Mouse (Mus musculus) hindbrain, embryonic 12.5 days (tissue): ENCODE measurements at regions not wholly inside any gene's neighbourhood (a gene's known extent, or its start where the extent isn't known, plus 50 kb on each side); places are given as distances from the start of the nearest gene placed in this dataset.
A peak's percentile ranks its signal among the peaks of the same experiment; 100 is the strongest.

Experiments used
- ATAC-seq: fragments of 200-750 bp; cut with Nextera tagmentation; 2 replicates; pipeline ENCODE4 v1.8.0; 2017; ENCODE audit warnings: moderate TSS enrichment; ENCODE audit not compliant: low FRiP score
- H3K27ac ChIP-seq: fragments of 300-500 bp; sonication (generic); 2 replicates; pipeline ENCODE4 v1.5.1; 2016; ENCODE audit warnings: mild to moderate bottlenecking
- H3K27me3 ChIP-seq: fragments of 300-500 bp; sonication (generic); 2 replicates; pipeline ENCODE4 v1.6.1; 2016; ENCODE audit warnings: mild to moderate bottlenecking
- H3K36me3 ChIP-seq: fragments of 300-500 bp; sonication (generic); 2 replicates; pipeline ENCODE4 v1.6.1; 2016; ENCODE audit warnings: mild to moderate bottlenecking
- H3K4me1 ChIP-seq: fragments of 300-500 bp; sonication (generic); 2 replicates; pipeline ENCODE4 v1.6.1; 2016
- H3K4me2 ChIP-seq: fragments of 300-500 bp; sonication (generic); replicated peaks from 2 replicates; pipeline ENCODE4 v1.6.1; 2016; ENCODE audit warnings: mild to moderate bottlenecking
- H3K4me3 ChIP-seq: fragments of 300-500 bp; sonication (generic); 2 replicates; pipeline ENCODE4 v1.5.1; 2016; ENCODE audit warnings: mild to moderate bottlenecking
- H3K9ac ChIP-seq: fragments of 300-500 bp; sonication (generic); 2 replicates; pipeline ENCODE4 v1.6.1; 2016; ENCODE audit warnings: mild to moderate bottlenecking, moderate library complexity
- H3K9me3 ChIP-seq: fragments of 300-500 bp; sonication (generic); replicated peaks from 2 replicates; pipeline ENCODE4 v1.6.1; 2016; ENCODE audit warnings: mild to moderate bottlenecking
- WGBS: fragments of 180-500 bp; shearing (Covaris S2); methylation state at CpG from one replicate; pipeline ENCODE4 v1.1.7; 2016; 5-methylcytosine and 5-hydroxymethylcytosine counted together

DNA sequence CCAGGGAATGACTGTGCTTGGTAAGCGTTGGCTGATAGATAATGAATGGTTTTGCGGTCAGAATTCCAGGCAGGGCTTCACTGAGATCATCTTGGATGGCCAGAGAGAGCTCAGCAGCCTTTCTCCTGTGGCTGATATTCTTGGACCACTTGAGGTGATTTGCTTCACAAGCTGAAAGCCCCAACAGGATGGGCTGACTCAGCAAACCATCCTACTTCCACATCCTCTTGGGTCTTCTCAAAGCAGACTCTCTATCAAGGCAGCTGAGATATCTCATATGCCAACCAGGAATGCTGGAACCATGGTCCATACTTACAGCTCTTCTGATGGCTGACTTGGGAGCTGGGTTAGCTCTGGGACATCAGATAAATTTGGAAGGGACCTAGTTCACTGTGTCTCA, 259.8 kb upstream of the Id2 start:
- Histone ChIP-seq H3K27ac (no peak overlapping the region), H3K4me3 (no peak overlapping the region)
- 87% methylated on average over 2 of the region's 2 CpGs for WGBS

DNA sequence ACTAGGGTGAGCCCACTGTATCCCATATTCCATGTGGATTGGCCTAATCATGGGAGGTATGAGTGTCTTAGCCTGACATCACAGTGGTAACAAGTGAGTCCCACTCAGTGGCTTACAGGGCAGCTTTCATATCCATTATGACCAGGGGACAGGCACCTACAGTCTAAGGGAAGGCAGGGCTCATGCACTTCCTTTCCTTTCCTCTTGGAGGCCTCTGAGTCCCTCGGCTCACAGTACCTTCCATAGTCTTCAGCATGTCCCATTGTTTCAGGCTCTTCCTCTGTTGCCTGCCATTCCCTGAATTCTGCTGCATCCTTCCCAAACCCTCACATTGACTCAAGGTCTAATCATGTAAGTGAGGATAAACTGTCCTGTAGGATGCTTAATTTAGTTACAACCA, 258.3 kb upstream of the Id2 start:
- Histone ChIP-seq H3K4me1 (0 out of 2 replicates have a peak, but pooled peaks cover 4% of the 10 kb centered on the region), H3K4me2 (no peak overlapping the region), H3K4me3 (no peak overlapping the region), H3K9ac (no peak overlapping the region), H3K36me3 (no peaks in the 10 kb centered on the region), H3K27me3 (no peaks in the 10 kb centered on the region), H3K27ac (no peak overlapping the region), H3K9me3 (no peaks in the 10 kb centered on the region)
- no peak for ATAC-seq
- WGBS, result 71% methylated on average over 1 of the region's 1 CpGs

More for the DNA sequence above, 259.8 kb upstream of the Id2 start:
- Histone ChIP-seq H3K9me3 (no peaks in the 10 kb centered on the region), H3K36me3 (no peaks in the 10 kb centered on the region), H3K4me1 (0 out of 2 replicates have a peak, but pooled peaks cover 4% of the 10 kb centered on the region), H3K4me2 (no peak overlapping the region), H3K9ac (no peak overlapping the region), H3K27me3 (no peaks in the 10 kb centered on the region)
- ATAC-seq, result no peak

DNA sequence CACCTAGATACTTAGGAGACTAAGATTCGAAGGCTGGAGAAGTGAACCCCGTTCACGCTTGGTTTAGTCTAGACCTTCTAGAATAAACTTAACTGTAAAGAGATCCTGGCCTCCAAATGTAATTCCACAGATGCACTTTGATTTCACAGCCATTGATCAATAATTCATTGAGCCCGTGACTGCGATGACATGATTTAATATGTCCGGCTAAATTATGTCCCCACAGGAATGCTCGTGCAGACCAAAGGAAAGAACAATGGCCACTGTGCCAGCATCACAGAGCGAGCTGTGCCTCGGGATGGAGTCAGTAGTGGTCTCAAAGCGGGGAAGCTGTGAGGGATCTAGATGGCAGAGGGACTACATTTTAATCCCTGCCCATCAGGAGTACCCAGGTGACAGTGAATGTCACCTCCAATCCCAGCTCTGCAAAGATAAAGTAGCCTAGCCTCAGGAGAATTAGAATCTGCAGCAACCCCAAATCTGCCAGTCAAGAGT, 256.5 kb upstream of the Id2 start:
- Histone ChIP-seq H3K9ac (no peak overlapping the region), H3K4me3 (no peak overlapping the region), H3K36me3 (no peaks in the 10 kb centered on the region), H3K27me3 (no peaks in the 10 kb centered on the region), H3K27ac (peak overlapping the region; percentile 64), H3K4me2 (no peak overlapping the region), H3K4me1 (0 out of 2 replicates have a peak, but pooled peaks cover 4% of the 10 kb centered on the region), H3K9me3 (no peaks in the 10 kb centered on the region)
- 70% methylated on average over 10 of the region's 10 CpGs for WGBS
- ATAC-seq, result no peak

GRCm38 (mm10) chr12:25352160-25352559, 255.2 kb upstream of the Id2 start:
- Histone ChIP-seq H3K9me3 (no peaks in the 10 kb centered on the region), H3K27ac (no peak overlapping the region), H3K4me3 (no peak overlapping the region), H3K4me1 (0 out of 2 replicates have a peak, but pooled peaks cover 4% of the 10 kb centered on the region), H3K36me3 (no peaks in the 10 kb centered on the region), H3K27me3 (no peaks in the 10 kb centered on the region), H3K4me2 (no peak overlapping the region), H3K9ac (no peak overlapping the region)
- no peak for ATAC-seq

- Histone ChIP-seq H3K27me3 (no peaks in the 10 kb centered on the region), H3K4me2 (no peak overlapping the region), H3K9ac (no peak overlapping the region), H3K4me3 (no peak overlapping the region), H3K36me3 (no peaks in the 10 kb centered on the region), H3K9me3 (no peaks in the 10 kb centered on the region), H3K27ac (no peak overlapping the region; the same call in 1 of the 2 replicates), H3K4me1 (peaks cover 6% of the 10 kb centered on the region; the same call in 1 of the 2 replicates)
- 0 out of 2 replicates have a peak, but pooled peaks have one; percentile 11 for ATAC-seq
- WGBS, result 69% methylated on average over 17 of the region's 17 CpGs
Measured at GRCm38 (mm10) chr12:25344354-25344753, 247.4 kb upstream of the Id2 start.

DNA sequence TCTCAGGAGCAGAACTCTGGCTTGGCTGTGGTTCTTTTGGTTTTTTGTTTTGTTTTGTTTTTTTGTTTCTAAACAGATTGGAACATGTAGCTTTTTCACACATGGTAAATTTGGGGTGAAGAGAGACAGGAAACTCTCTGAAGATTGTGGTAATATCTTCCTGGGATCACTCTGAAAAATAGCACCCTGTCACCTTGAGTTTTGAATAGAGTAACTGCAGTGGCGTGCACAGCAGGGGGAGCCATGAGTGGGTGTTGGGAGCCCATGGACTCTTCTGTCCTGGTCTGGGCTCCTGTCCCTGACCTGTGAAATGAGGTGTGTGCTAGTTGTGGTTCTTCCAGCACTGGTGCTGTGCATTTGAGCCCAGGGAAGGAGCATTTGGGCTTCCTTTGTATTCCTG, 241.8 kb upstream of the Id2 start:
- Histone ChIP-seq H3K4me2 (no peak overlapping the region), H3K4me3 (no peak overlapping the region), H3K9ac (no peak overlapping the region), H3K27ac (no peak overlapping the region), H3K4me1 (no peaks in the 10 kb centered on the region), H3K27me3 (no peaks in the 10 kb centered on the region), H3K36me3 (no peaks in the 10 kb centered on the region), H3K9me3 (no peaks in the 10 kb centered on the region)
- WGBS, result 67% methylated on average over 1 of the region's 1 CpGs
- ATAC-seq, result no peak

DNA sequence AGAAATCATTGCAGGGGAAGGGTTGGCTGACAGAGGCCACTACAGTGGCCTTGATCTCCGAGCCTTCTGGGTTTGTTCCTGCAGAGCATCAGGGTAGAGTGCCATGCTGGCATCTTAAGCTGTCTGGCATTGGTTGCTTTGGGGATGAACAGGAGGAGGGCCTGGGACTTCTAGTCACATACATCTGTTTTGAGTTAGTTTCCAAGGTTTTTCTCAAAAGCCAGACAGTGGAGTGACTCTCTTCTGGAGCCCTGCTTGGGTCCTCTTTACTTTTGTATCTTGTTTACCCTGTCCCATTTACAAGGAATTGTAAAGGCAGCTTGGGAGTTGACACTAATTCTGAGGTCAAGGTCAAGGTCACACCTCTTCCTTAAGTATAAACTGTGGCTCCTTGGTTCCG, 239.0 kb upstream of the Id2 start:
- Histone ChIP-seq H3K36me3 (no peaks in the 10 kb centered on the region), H3K27ac (no peak overlapping the region), H3K9ac (no peak overlapping the region), H3K4me3 (no peak overlapping the region), H3K4me1 (peaks cover 6% of the 10 kb centered on the region), H3K27me3 (no peaks in the 10 kb centered on the region), H3K4me2 (no peak overlapping the region), H3K9me3 (no peaks in the 10 kb centered on the region)
- WGBS, result 59% methylated on average over 2 of the region's 2 CpGs
- ATAC-seq, result no peak

DNA sequence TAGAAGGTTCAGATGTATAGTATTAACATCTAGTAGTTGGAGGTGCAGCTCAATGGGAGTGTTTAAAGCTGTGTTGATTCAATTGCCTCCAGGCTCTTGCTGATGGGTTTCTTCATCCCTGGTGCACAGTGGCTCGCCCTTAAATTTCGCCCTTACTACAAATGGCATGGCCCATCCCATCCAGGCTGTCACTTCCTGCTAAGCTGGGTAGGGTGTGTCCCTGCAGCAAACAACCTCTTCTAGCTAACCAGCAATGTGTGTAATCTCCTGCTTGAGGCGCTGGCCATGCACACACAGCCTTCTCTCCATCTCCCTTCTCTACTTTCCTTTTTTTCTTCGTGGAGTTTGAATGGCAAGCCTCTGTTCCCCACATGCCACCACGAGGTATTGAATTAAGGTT, 238.1 kb upstream of the Id2 start:
- WGBS, result 84% methylated on average over 5 of the region's 5 CpGs
- peaks cover 6% of the 10 kb centered on the region for H3K4me1 ChIP-seq
- no peak overlapping the region for H3K4me3 ChIP-seq
- no peak overlapping the region for H3K27ac ChIP-seq
- no peaks in the 10 kb centered on the region for H3K27me3 ChIP-seq
- ATAC-seq, result no peak
- H3K4me2 ChIP-seq, result no peak overlapping the region
- H3K36me3 ChIP-seq, result no peaks in the 10 kb centered on the region
- H3K9ac ChIP-seq, result no peak overlapping the region
- no peaks in the 10 kb centered on the region for H3K9me3 ChIP-seq

- peak; percentile 70 for ATAC-seq
- H3K27ac ChIP-seq, result no peak overlapping the region
- no peak overlapping the region for H3K4me2 ChIP-seq
- no peaks in the 10 kb centered on the region for H3K9me3 ChIP-seq
- peaks cover 11% of the 10 kb centered on the region for H3K4me1 ChIP-seq
- WGBS, result 70% methylated on average over 11 of the region's 11 CpGs
- H3K36me3 ChIP-seq, result no peaks in the 10 kb centered on the region
- H3K9ac ChIP-seq, result no peak overlapping the region
- no peak overlapping the region for H3K4me3 ChIP-seq
- no peaks in the 10 kb centered on the region for H3K27me3 ChIP-seq
Measured at GRCm38 (mm10) chr12:25332384-25333035, 235.6 kb upstream of the Id2 start.

- 89% methylated on average over 5 of the region's 5 CpGs for WGBS
- Histone ChIP-seq H3K27me3 (no peaks in the 10 kb centered on the region), H3K9ac (no peak overlapping the region), H3K4me1 (peaks cover 11% of the 10 kb centered on the region), H3K36me3 (no peaks in the 10 kb centered on the region), H3K4me2 (no peak overlapping the region), H3K27ac (no peak overlapping the region), H3K4me3 (no peak overlapping the region), H3K9me3 (no peaks in the 10 kb centered on the region)
- no peak for ATAC-seq
Measured at GRCm38 (mm10) chr12:25330004-25330708, 233.2 kb upstream of the Id2 start.

GRCm38 (mm10) chr12:25325901-25326300, 229.0 kb upstream of the Id2 start:
- 85% methylated on average over 3 of the region's 3 CpGs for WGBS
- no peaks in the 10 kb centered on the region for H3K36me3 ChIP-seq
- no peaks in the 10 kb centered on the region for H3K9me3 ChIP-seq
- H3K9ac ChIP-seq, result no peak overlapping the region
- no peak overlapping the region for H3K4me3 ChIP-seq
- H3K4me2 ChIP-seq, result no peak overlapping the region
- H3K4me1 ChIP-seq, result peaks cover 6% of the 10 kb centered on the region; the same call in 1 of the 2 replicates
- H3K27ac ChIP-seq, result no peak overlapping the region
- no peaks in the 10 kb centered on the region for H3K27me3 ChIP-seq
- ATAC-seq, result no peak

DNA sequence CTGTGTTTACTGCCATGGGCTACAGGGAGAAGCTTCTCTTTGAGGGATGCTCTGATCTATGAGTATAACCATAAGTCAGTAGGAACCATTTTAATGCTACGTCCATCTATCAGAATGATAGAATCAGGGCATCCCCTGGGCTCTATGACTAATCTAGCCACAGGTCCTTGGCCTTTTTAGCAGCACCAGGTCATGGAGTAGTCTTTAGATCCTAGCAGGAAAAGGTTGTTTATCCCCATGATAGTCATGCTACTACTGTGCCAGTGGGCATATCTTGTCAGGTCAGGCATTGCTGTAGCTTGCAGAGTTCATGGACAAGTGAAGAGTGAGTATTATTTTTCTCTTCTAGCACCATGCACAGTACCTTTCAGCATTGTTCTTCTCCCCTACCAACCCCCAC, 226.2 kb upstream of the Id2 start:
- no peak overlapping the region for H3K9ac ChIP-seq
- H3K4me3 ChIP-seq, result no peak overlapping the region
- no peaks in the 10 kb centered on the region for H3K9me3 ChIP-seq
- ATAC-seq, result no peak
- no peak overlapping the region for H3K27ac ChIP-seq
- 97% methylated on average over 1 of the region's 1 CpGs for WGBS
- H3K36me3 ChIP-seq, result no peaks in the 10 kb centered on the region
- H3K4me1 ChIP-seq, result no peaks in the 10 kb centered on the region
- no peak overlapping the region for H3K4me2 ChIP-seq
- H3K27me3 ChIP-seq, result no peaks in the 10 kb centered on the region
